Mouse (Mus musculus) C2C12 (cell line): ENCODE data around the gene Dst.

Experiments used
- CEBPB ChIP-seq: IDR thresholded peaks from one replicate; pipeline ENCODE4 v1.6.1; 2011; ENCODE audit warnings: low read depth, mild to moderate bottlenecking, control low read depth, moderate library complexity
- CTCF ChIP-seq: IDR thresholded peaks from one replicate; pipeline ENCODE4 v1.5.1; 2011; ENCODE audit not compliant: control insufficient read depth, insufficient read depth, insufficient read length
- FOSL1 ChIP-seq: IDR thresholded peaks from one replicate; pipeline ENCODE4 v1.8.0; 2011; ENCODE audit warnings: mild to moderate bottlenecking, low read length; ENCODE audit not compliant: poor library complexity, insufficient read depth, severe bottlenecking
- MAX ChIP-seq: IDR thresholded peaks from one replicate; pipeline ENCODE4 v1.6.1; 2011; ENCODE audit warnings: mild to moderate bottlenecking, control low read depth
- MYOD1 ChIP-seq: IDR thresholded peaks from one replicate; pipeline ENCODE4 v1.6.1; 2011; ENCODE audit warnings: low read depth; ENCODE audit not compliant: control insufficient read depth, insufficient read length
- MYOG ChIP-seq: IDR thresholded peaks from one replicate; pipeline ENCODE4 v1.6.1; 2011; ENCODE audit not compliant: control insufficient read depth, insufficient read length; ENCODE audit errors: extremely low read depth
- USF1 ChIP-seq: IDR thresholded peaks from one replicate; pipeline ENCODE4 v1.6.1; 2011; ENCODE audit warnings: low read depth, mild to moderate bottlenecking, control low read depth, moderate library complexity

DNA sequence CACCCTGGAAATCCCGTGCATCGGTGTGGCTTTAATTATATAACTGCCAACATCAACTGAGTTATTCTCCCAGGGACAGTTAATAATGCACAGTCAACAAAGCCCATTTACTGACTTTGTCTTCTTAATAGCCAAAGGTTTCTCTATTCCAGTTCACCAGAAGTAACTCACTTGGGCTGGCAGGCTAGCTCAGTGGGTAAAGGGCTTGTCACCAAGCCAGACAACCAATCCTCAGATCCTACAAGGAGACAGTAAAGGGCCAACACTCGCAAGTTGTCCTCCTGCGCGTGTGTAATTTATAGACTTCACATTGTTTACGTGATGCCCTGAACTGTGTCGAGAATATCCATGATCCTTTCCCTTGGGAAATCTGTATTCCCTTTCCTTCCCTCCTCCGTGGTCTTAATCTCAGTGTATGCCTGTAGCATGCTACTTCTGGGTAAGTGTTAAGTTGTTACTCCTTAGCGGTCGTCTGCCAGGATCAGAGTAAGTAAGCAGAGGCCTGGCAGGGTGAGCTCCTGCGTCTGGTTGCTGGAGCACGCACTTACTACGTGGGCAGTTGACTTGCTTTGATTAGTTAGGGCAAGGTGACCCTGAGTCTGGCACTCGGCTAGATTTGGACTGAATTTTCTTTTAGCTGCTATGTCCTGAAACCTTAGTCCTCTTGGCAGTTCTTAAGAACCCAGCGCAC, 338.1 kb downstream of the Dst start:
- TF ChIP-seq MAX (no peak), FOSL1 (no peak), CTCF (no peak), MYOD1 (no peak), CEBPB (no peak), USF1 (no peak), MYOG (no peak)
